Mouse (Mus musculus) midbrain, embryonic 16.5 days (tissue): ENCODE data around the gene Klk1b4. TPM values are rescaled to one million over a fixed set of nuclear protein-coding genes. Genes with fewer than 3 reads are reported as not detected.

ENCODE experiments used
- polyA plus RNA-seq: library from polyadenylated mRNA; unstranded; fragments of >200 nt; fragmentation: Nextera tagmentation; extraction: Ambion mirVana; gene quantifications from 2 replicates; pipeline ENCODE4 v1.2.1, GENCODE M21; 2015

The Klk1b4 gene
- polyA plus RNA-seq, 1 experiment from 2014 or later, result not detected

Other genes with a start within 250 kb of the Klk1b4 start
- not detected in 2 replicates for gene Klk1b1, start 240.7 kb upstream of the Klk1b4 start, polyA plus RNA-seq
- gene Klk1b9, start 231.4 kb upstream of the Klk1b4 start, polyA plus RNA-seq, result not detected in 2 replicates
- not detected in 2 replicates for gene Klk1b11, start 211.6 kb upstream of the Klk1b4 start, polyA plus RNA-seq
- gene Klk1b26, start 195.3 kb upstream of the Klk1b4 start, polyA plus RNA-seq, result not detected in 2 replicates
- not detected in 2 replicates for gene Klk1b27, start 155.1 kb upstream of the Klk1b4 start, polyA plus RNA-seq
- not detected in 2 replicates for gene Klk1b21, start 105.1 kb upstream of the Klk1b4 start, polyA plus RNA-seq
- not detected in 2 replicates for gene Klk1b22, start 94.8 kb upstream of the Klk1b4 start, polyA plus RNA-seq
- gene Klk1b16, start 70.7 kb upstream of the Klk1b4 start, polyA plus RNA-seq, result not detected in 2 replicates
- gene Klk1b24, start 19.2 kb upstream of the Klk1b4 start, polyA plus RNA-seq, result not detected in 2 replicates
- not detected in 2 replicates for gene Klk1b3, start 9.2 kb upstream of the Klk1b4 start, polyA plus RNA-seq
- not detected in 2 replicates for gene Klk1b5, start 8.5 kb downstream of the Klk1b4 start, polyA plus RNA-seq
- not detected in 2 replicates for gene Klk1, start 17.9 kb downstream of the Klk1b4 start, polyA plus RNA-seq
- not detected in 2 replicates for gene Gm36864, start 28.7 kb downstream of the Klk1b4 start, polyA plus RNA-seq
- 1.1 and 1.5 TPM in 2 replicates for gene 1700028J19Rik, start 39.3 kb downstream of the Klk1b4 start, polyA plus RNA-seq
- gene 2410002F23Rik, start 39.3 kb downstream of the Klk1b4 start, polyA plus RNA-seq, result 225 and 237 TPM in 2 replicates
- gene Acp4, start 49.9 kb downstream of the Klk1b4 start, polyA plus RNA-seq, result 0.14 TPM in 1 of 2 replicates, not detected in the other
- gene Gm15517, start 54.0 kb downstream of the Klk1b4 start, polyA plus RNA-seq, result not detected in 2 replicates
- 4.0 and 4.2 TPM in 2 replicates for gene Clec11a, start 99.5 kb downstream of the Klk1b4 start, polyA plus RNA-seq
- gene Shank1, start 102.8 kb downstream of the Klk1b4 start, polyA plus RNA-seq, result 35.6 and 36.8 TPM in 2 replicates
- gene Syt3, start 176.7 kb downstream of the Klk1b4 start, polyA plus RNA-seq, result 57.4 and 73.2 TPM in 2 replicates
- 2.0 and 3.6 TPM in 2 replicates for gene 1700008O03Rik, start 178.4 kb downstream of the Klk1b4 start, polyA plus RNA-seq
- gene Lrrc4b, start 221.6 kb downstream of the Klk1b4 start, polyA plus RNA-seq, result 14.3 and 15.9 TPM in 2 replicates